Mouse (Mus musculus): ENCODE data around the gene Rab40b. TPM values are rescaled to one million over a fixed set of nuclear protein-coding genes. Genes with fewer than 3 reads are reported as not detected.

Rab40b gene
- total RNA-seq, 2 experiments from 2014 or later, result not detected

Other genes with a start within 250 kb of the Rab40b start
- gene Tex19.1, start 242.1 kb downstream of the Rab40b start, total RNA-seq (2015; ENCODE audit: low replicate concordance), result not detected in 2 replicates
- not detected in 2 replicates for gene Tex19.1, start 242.1 kb downstream of the Rab40b start, total RNA-seq (2017; ENCODE audit: low replicate concordance)
- not detected in 2 replicates for gene Uts2r, start 228.0 kb downstream of the Rab40b start, total RNA-seq (2015; ENCODE audit: low replicate concordance)
- gene Uts2r, start 228.0 kb downstream of the Rab40b start, total RNA-seq (2017; ENCODE audit: low replicate concordance), result not detected in 2 replicates
- 0.84 and 6.9 TPM in 2 replicates for gene Hexdc, start 183.8 kb downstream of the Rab40b start, total RNA-seq (2015; ENCODE audit: low replicate concordance)
- 0.51 and 3.9 TPM in 2 replicates for gene Hexdc, start 183.8 kb downstream of the Rab40b start, total RNA-seq (2017; ENCODE audit: low replicate concordance)
- 0.77 and 1.0 TPM in 2 replicates for gene Ogfod3, start 183.5 kb downstream of the Rab40b start, total RNA-seq (2015; ENCODE audit: low replicate concordance)
- gene Ogfod3, start 183.5 kb downstream of the Rab40b start, total RNA-seq (2017; ENCODE audit: low replicate concordance), result 2.6 TPM in 2 replicates
- 4.6 and 24.7 TPM in 2 replicates for gene Cybc1, start 158.9 kb downstream of the Rab40b start, total RNA-seq (2015; ENCODE audit: low replicate concordance)
- gene Cybc1, start 158.9 kb downstream of the Rab40b start, total RNA-seq (2017; ENCODE audit: low replicate concordance), result 16.6 and 16.9 TPM in 2 replicates
- gene Narf, start 151.0 kb downstream of the Rab40b start, total RNA-seq (2015; ENCODE audit: low replicate concordance), result 145 and 154 TPM in 2 replicates
- gene Narf, start 151.0 kb downstream of the Rab40b start, total RNA-seq (2017; ENCODE audit: low replicate concordance), result 264 and 277 TPM in 2 replicates
- gene Foxk2, start 128.3 kb downstream of the Rab40b start, total RNA-seq (2015; ENCODE audit: low replicate concordance), result 6.1 and 13.4 TPM in 2 replicates
- gene Foxk2, start 128.3 kb downstream of the Rab40b start, total RNA-seq (2017; ENCODE audit: low replicate concordance), result 7.1 and 7.2 TPM in 2 replicates
- 10.6 and 14.4 TPM in 2 replicates for gene Wdr45b, start 33.8 kb downstream of the Rab40b start, total RNA-seq (2015; ENCODE audit: low replicate concordance)
- 19.2 and 22.6 TPM in 2 replicates for gene Wdr45b, start 33.8 kb downstream of the Rab40b start, total RNA-seq (2017; ENCODE audit: low replicate concordance)
- 76.1 and 78.2 TPM in 2 replicates for gene Fn3krp, start 33.1 kb upstream of the Rab40b start, total RNA-seq (2015; ENCODE audit: low replicate concordance)
- gene Fn3krp, start 33.1 kb upstream of the Rab40b start, total RNA-seq (2017; ENCODE audit: low replicate concordance), result 150 and 165 TPM in 2 replicates
- gene Fn3k, start 46.7 kb upstream of the Rab40b start, total RNA-seq (2015; ENCODE audit: low replicate concordance), result 159 and 182 TPM in 2 replicates
- 220 and 265 TPM in 2 replicates for gene Fn3k, start 46.7 kb upstream of the Rab40b start, total RNA-seq (2017; ENCODE audit: low replicate concordance)
- 67.3 and 91.8 TPM in 2 replicates for gene Tbcd, start 63.7 kb upstream of the Rab40b start, total RNA-seq (2015; ENCODE audit: low replicate concordance)
- 76.7 and 101 TPM in 2 replicates for gene Tbcd, start 63.7 kb upstream of the Rab40b start, total RNA-seq (2017; ENCODE audit: low replicate concordance)
- not detected in 2 replicates for gene Zfp750, start 131.1 kb upstream of the Rab40b start, total RNA-seq (2015; ENCODE audit: low replicate concordance)
- 0.17 and 1.3 TPM in 2 replicates for gene Zfp750, start 131.1 kb upstream of the Rab40b start, total RNA-seq (2017; ENCODE audit: low replicate concordance)